Mouse (Mus musculus) 3134 (cell line): ENCODE data around the gene Tfeb.

ENCODE experiments used
- DNase-seq: peaks from one replicate; pipeline ENCODE4 v3.0.0-alpha.2; 2011; ENCODE audit warnings: low spot score; ENCODE audit not compliant: insufficient read length; ENCODE audit errors: extremely low read depth

The Tfeb gene

GRCm38 (mm10) chr17:47736856-47737255, at the start of gene Tfeb:
Gene Tfeb, plus strand, starts transcription at chr17:47737030.
- DNase-seq = peak; percentile 91

GRCm38 (mm10) chr17:47687409-47688343, 49.2 kb upstream of the Tfeb start:
- DNase-seq = peak; percentile 99

GRCm38 (mm10) chr17:47688344-47688607, 48.6 kb upstream of the Tfeb start, which contains the start of gene Tomm6:
Gene Tomm6, minus strand, starts transcription at chr17:47688386.
- DNase-seq = no peak

- no peak for DNase-seq
Observed at GRCm38 (mm10) chr17:47688608-47689575, 47.9 kb upstream of the Tfeb start, which contains the start of gene Frs3. Gene Frs3, plus strand, starts transcription at chr17:47689030.

- no peak for DNase-seq
Observed at GRCm38 (mm10) chr17:47689894-47690293, 46.9 kb upstream of the Tfeb start.

GRCm38 (mm10) chr17:47691650-47692049, 45.2 kb upstream of the Tfeb start:
- no peak for DNase-seq

- no peak for DNase-seq
Observed at GRCm38 (mm10) chr17:47693671-47694441, 43.0 kb upstream of the Tfeb start.

- DNase-seq = no peak
Observed at GRCm38 (mm10) chr17:47694442-47694502, 42.6 kb upstream of the Tfeb start, which contains the start of gene Gm21981. Gene Gm21981, minus strand, starts transcription at chr17:47694455.

GRCm38 (mm10) chr17:47694503-47695336, 42.1 kb upstream of the Tfeb start, which contains the start of gene Prickle4:
Gene Prickle4, minus strand, starts transcription at chr17:47694736.
- peak; percentile 78 for DNase-seq

- no peak for DNase-seq
Observed at GRCm38 (mm10) chr17:47695337-47695710, 41.5 kb upstream of the Tfeb start.

- no peak for DNase-seq
Observed at GRCm38 (mm10) chr17:47698156-47698555, 38.7 kb upstream of the Tfeb start.

- no peak for DNase-seq
Observed at GRCm38 (mm10) chr17:47699055-47699454, 37.8 kb upstream of the Tfeb start.

GRCm38 (mm10) chr17:47701793-47702192, 35.0 kb upstream of the Tfeb start:
- no peak for DNase-seq

GRCm38 (mm10) chr17:47702548-47703345, 34.1 kb upstream of the Tfeb start:
- DNase-seq = no peak

GRCm38 (mm10) chr17:47703556-47703955, 33.3 kb upstream of the Tfeb start:
- no peak for DNase-seq

GRCm38 (mm10) chr17:47704692-47705091, 32.1 kb upstream of the Tfeb start:
- DNase-seq = no peak

- DNase-seq = no peak
Observed at GRCm38 (mm10) chr17:47706196-47706595, 30.6 kb upstream of the Tfeb start.

- no peak for DNase-seq
Observed at GRCm38 (mm10) chr17:47707961-47708360, 28.9 kb upstream of the Tfeb start.

GRCm38 (mm10) chr17:47708972-47709371, 27.9 kb upstream of the Tfeb start:
- DNase-seq = no peak
